ENCODE assay signal across 24 mouse cellular contexts in genomic region chr4:53212541-53212940, GRCm38 (mm10).
"Had no signal": no experiment of that assay in that cellular context is flagged by ENCODE, and none has a peak within 500 bp of the region (broad histone marks: within the 10 kb centered on the region; RNA-seq: fewer than 3 reads in every experiment).

No protein-coding gene starts in this region.

- H3K27ac ChIP-seq: intestine, embryonic 15.5 days; left cerebral cortex, adult 2 months; limb, embryonic 12.5 days; liver, embryonic 12.5 days; liver, embryonic 15.5 days; midbrain, embryonic 10.5 days; midbrain, embryonic 13.5 days; neural tube, embryonic 12.5 days; neural tube, embryonic 15.5 days; stomach, postnatal 0 days had no signal

- H3K27me3 ChIP-seq: intestine, embryonic 15.5 days; limb, embryonic 12.5 days; liver, embryonic 15.5 days; midbrain, embryonic 13.5 days; neural tube, embryonic 12.5 days; neural tube, embryonic 15.5 days had no signal

- H3K36me3 ChIP-seq: intestine, embryonic 15.5 days; limb, embryonic 12.5 days; liver, embryonic 12.5 days; liver, embryonic 15.5 days; midbrain, embryonic 10.5 days; midbrain, embryonic 13.5 days; neural tube, embryonic 12.5 days; neural tube, embryonic 15.5 days had no signal

- ATAC-seq: intestine, embryonic 15.5 days; liver, embryonic 12.5 days; midbrain, embryonic 13.5 days had no signal

- H3K9me3 ChIP-seq: intestine, embryonic 15.5 days; limb, embryonic 12.5 days; liver, embryonic 12.5 days; liver, embryonic 15.5 days; midbrain, embryonic 10.5 days; midbrain, embryonic 13.5 days; neural tube, embryonic 12.5 days; neural tube, embryonic 15.5 days had no signal

- DNase-seq: kidney, adult 18-20 months; kidney, adult 9 months; kidney, postnatal 36 days; layer of hippocampus, postnatal 36 days; liver; lung, adult 18-20 months; lung, postnatal 14 days; right cerebral cortex, adult 18-20 months; right cerebral cortex, postnatal 14 days; right cerebral cortex, postnatal 4 days; thymus, adult 2 months; thymus, postnatal 14 days; thymus, postnatal 4 days had no signal

- H3K4me3 ChIP-seq: intestine, embryonic 15.5 days; left cerebral cortex, adult 2 months; limb, embryonic 12.5 days; liver, embryonic 12.5 days; liver, embryonic 15.5 days; megakaryocyte, embryonic 14.5 days; midbrain, embryonic 10.5 days; midbrain, embryonic 13.5 days; neural tube, embryonic 12.5 days; neural tube, embryonic 15.5 days had no signal

- H3K4me2 ChIP-seq: intestine, embryonic 15.5 days; limb, embryonic 12.5 days; liver, embryonic 12.5 days; liver, embryonic 15.5 days; midbrain, embryonic 13.5 days; neural tube, embryonic 12.5 days; neural tube, embryonic 15.5 days had no signal

- H3K9ac ChIP-seq: intestine, embryonic 15.5 days; limb, embryonic 12.5 days; liver, embryonic 12.5 days; liver, embryonic 15.5 days; midbrain, embryonic 13.5 days; neural tube, embryonic 12.5 days; neural tube, embryonic 15.5 days had no signal
